Mouse (Mus musculus): Measurements from ENCODE around the gene Kif11.
A peak's percentile ranks its signal among the peaks of the same experiment; 100 is the strongest.

Kif11 gene

DNA sequence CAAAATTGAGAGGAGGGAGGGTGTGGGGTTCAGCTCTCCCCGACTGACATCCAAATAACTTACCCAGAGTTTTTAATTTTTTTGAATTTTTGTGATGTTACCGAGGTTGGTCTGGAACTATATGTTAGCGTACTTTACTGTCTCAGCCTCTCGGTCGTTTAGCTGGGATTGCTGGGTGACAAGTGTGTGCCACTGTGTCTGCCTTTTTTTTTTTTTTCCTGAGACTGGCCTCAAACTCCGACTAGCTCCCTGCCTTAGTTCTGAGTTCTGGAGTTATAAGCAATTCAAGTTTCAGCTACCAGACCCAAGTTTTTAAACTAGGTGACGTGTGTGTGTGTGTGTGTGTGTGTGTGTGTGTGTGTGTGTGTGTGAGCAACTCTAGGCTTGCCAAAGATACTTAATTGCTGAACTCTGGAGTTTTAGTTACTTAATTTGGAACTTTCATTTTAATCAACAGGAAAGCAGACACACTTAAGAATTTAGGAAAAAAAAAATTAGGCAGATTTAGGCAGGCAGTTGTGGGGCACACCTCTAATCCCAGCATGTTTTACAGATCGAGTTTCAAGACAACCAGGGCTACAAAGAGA lies 1.3 kb downstream of the Kif11 start:
- DNase-seq (ENCODE audit: low spot score in 2 of 2): no peak

GRCm38 (mm10) chr19:37378816-37379215 lies 2.6 kb downstream of the Kif11 start:
- no peak for DNase-seq (ENCODE audit: low spot score in 2 of 2)

- no peak for DNase-seq (ENCODE audit: low spot score in 2 of 2)
Observed at GRCm38 (mm10) chr19:37386126-37386525, 9.9 kb downstream of the Kif11 start.

GRCm38 (mm10) chr19:37391869-37392268 lies 15.7 kb downstream of the Kif11 start:
- DNase-seq (ENCODE audit: low spot score in 2 of 2): no peak

GRCm38 (mm10) chr19:37396279-37396678 lies 20.1 kb downstream of the Kif11 start:
- DNase-seq (ENCODE audit: low spot score in 2 of 2): no peak

GRCm38 (mm10) chr19:37400936-37401335 lies 24.7 kb downstream of the Kif11 start:
- DNase-seq (ENCODE audit: low spot score in 2 of 2): no peak

DNA sequence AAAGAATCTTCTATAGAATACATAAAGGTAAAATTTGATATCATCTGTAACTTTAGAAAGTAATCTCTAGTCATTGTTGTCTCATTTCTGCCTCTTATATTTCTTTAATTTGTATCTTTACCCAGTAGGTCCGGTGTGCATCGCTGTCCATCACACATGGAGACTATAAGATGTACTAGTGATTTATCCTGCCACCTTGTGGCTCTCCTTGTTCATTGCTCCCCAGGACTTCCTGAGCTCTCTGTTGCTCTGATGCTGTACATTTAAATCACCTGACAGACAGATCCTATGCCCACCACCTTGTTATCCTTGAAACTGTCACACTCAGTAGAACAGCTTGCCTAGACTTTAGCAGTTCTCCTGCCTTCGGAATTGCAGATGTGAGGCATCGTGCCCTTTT lies 42.1 kb downstream of the Kif11 start:
- peak in 1 of 2 experiments; percentile 34 for DNase-seq (ENCODE audit: low spot score in 2 of 2)

DNA sequence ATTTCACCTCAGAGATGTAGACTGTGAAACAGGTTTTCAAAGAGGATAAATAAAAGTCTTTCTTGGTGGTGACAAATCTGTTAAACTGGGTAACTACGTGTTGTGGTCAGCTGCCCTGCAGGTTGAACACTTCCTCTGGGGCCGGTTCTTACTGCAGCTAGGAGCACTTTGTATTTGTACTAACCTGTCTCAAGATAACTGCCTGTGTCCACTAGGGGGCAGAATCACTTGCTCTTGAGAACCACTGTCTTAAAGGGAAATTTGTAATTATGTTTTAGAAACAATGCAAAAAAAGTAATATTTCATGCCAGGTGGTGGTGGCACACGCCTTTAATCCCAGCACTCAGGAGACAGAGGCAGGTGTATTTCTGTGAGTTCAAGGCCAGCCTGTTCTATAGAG lies 43.4 kb downstream of the Kif11 start:
- DNase-seq (ENCODE audit: low spot score in 2 of 2): peak in 1 of 2 experiments; percentile 60

DNA sequence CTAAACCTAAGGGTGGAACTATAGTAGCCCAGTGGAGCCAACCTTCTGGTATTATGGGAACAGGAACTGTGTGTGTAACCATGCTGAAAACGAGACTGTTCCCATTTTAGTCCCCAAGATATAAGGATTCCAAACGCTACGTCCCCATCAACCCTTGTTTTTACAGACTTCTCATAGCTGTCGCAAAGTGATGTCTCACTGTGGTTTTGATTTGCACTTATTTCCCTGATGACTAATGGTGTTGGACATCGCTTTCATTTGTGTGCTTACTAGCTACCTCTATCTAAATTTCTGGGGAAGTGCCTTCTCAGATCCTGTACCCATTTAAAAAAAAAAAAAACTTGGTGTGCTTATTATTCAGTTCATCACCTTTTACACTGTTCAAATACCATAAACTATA lies 52.4 kb downstream of the Kif11 start:
- no peak for DNase-seq (ENCODE audit: low spot score in 2 of 2)

DNA sequence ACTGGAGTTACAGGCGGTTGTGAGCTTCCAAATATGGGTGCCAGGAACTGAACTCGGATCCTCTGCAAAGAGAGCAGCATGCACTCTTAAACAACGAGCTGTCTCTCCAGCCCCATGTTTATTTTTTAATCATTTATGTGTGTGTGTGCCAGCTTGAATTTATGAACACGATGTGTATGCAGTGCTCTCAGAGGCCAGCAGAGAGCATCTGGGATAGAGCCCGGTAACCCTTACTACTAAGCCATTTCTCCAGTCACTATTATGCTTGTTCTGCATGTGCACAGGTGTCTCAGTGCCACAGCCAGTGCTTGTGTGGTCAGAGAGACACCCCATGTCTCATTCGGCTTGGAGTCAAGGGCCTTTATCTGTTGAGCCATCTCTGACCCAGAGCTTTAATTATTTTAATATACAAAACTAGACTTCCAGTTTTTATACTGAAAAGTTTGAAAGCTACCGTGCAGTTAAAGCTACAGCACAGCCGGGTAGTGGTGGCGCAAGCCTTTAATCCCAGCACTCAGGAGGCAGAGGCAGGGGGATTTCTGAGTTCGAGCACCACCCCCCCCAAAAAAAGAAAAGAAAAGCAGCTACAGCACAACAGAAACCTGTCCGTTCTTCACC lies 55.0 kb downstream of the Kif11 start:
- no peak for DNase-seq (ENCODE audit: low spot score in 2 of 2)

GRCm38 (mm10) chr19:37432868-37433570 lies 56.8 kb downstream of the Kif11 start:
- DNase-seq (ENCODE audit: low spot score in 2 of 2): no peak

DNA sequence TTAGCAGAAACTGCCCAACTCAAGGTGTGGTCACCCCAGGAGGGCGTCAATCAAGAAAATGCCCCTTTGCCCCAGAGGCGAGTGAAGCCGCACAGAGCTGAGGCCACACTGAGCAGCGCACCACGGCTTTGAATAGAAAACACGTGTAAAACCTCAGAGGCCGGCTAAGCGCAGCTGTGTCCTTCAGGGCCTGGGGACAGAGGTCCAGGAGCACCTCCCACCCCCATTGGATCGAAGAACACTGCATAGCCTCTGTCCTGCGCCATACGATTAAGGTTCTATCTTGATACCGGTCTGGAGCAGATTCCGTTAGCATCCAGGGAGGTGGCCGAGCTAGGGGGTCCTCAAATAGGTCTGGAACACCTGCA lies 57.7 kb downstream of the Kif11 start:
- DNase-seq (ENCODE audit: low spot score in 2 of 2): no peak

GRCm38 (mm10) chr19:37434263-37434951 lies 58.2 kb downstream of the Kif11 start, which contains the start of gene Hhex:
Gene Hhex (plus strand): TSS chr19:37434810.
- DNase-seq (ENCODE audit: low spot score in 2 of 2): peak in 1 of 2 experiments; percentile 29

- no peak for DNase-seq (ENCODE audit: low spot score in 2 of 2)
Observed at GRCm38 (mm10) chr19:37435041-37435852, 59.0 kb downstream of the Kif11 start.

- no peak for DNase-seq (ENCODE audit: low spot score in 2 of 2)
Observed at GRCm38 (mm10) chr19:37435853-37436174, 59.6 kb downstream of the Kif11 start.

DNA sequence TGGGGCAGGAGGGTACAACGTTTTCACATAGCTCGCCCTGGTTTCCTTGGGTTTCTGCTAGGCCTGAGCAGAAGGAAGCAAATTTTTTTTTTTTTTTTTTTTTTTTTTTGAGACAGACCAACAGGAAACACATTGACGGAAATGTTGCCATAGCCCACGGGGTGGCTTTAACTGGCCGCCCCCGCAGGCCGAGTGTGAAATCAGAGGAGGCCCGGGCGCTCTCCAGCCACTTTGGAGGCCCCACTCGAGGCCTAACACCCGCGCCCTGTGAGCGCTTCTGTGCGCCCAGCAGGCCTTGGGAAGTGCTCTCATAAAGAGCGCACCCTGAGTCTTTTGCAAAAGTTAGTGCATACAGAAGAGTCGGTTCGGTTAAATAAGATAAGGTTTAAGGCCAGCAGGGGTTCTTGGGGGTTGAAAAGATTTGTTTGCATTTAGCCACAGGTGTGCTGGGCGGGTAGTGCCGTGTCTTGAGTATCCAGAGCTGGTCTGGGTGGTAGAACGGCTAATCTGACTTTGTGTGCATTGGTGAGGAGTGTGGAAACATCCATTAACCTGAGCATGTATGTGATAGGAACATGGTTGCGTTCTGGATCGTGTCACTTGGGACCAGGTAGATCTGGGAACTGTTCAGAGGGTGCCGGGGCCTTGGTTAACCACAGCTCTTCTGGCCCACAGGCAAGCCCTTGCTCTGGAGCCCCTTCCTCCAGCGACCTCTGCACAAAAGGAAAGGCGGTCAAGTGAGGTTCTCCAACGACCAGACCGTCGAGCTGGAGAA lies 60.5 kb downstream of the Kif11 start:
- no peak for DNase-seq (ENCODE audit: low spot score in 2 of 2)

GRCm38 (mm10) chr19:37437289-37437606 lies 61.0 kb downstream of the Kif11 start:
- no peak for DNase-seq (ENCODE audit: low spot score in 2 of 2)

DNA sequence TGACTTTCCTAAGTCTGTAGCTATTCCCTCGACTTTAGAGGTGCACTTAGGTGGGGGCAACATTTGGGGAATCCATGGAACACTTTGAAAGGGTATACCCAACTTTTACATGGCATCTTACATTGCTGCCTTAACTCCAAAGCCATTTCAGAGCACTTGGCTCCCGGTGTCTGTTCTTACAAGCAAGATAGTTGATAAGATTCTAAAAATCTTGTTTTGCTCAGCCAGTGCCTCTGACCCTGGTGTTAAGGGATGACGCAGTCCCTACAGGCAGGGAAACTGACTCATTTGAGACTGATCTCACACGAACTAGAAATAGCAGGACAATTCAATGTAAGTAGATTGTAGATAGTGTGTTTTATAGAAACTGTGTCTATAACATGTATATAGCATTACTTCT lies 64.0 kb downstream of the Kif11 start:
- DNase-seq (ENCODE audit: low spot score in 2 of 2): no peak

- DNase-seq (ENCODE audit: low spot score in 2 of 2): no peak
Observed at GRCm38 (mm10) chr19:37440708-37441475, 64.7 kb downstream of the Kif11 start.

GRCm38 (mm10) chr19:37442524-37443286 lies 66.5 kb downstream of the Kif11 start:
- DNase-seq (ENCODE audit: low spot score in 2 of 2): no peak

All from left cerebral cortex, adult 9 months (tissue).